Mouse (Mus musculus) intestine, embryonic 14.5 days (tissue): ENCODE results near the gene Fip1l1. TPM values are rescaled to one million over a fixed set of nuclear protein-coding genes. Genes with fewer than 3 reads are reported as not detected.

Experiments
- ATAC-seq: fragments of 200-750 bp; cut with Nextera tagmentation; replicated peaks from 2 replicates; pipeline ENCODE4 v1.8.0; 2017; ENCODE audit warnings: low read depth, moderate number of reproducible peaks, moderate TSS enrichment, moderate library complexity; ENCODE audit not compliant: low FRiP score, low TSS enrichment
- DNase-seq: peaks from one replicate; pipeline ENCODE4 v3.0.0-alpha.2; 2018; ENCODE audit warnings: low spot score
- H3K27ac ChIP-seq: fragments of 300-500 bp; sonication (generic); 2 replicates; pipeline ENCODE4 v1.5.1; 2014; ENCODE audit warnings: low read depth, mild to moderate bottlenecking, control low read depth
- H3K27me3 ChIP-seq: fragments of 300-500 bp; sonication (generic); replicated peaks from 2 replicates; pipeline ENCODE4 v1.6.1; 2014; ENCODE audit warnings: low read length, control low read depth; ENCODE audit not compliant: control insufficient read depth, insufficient read depth
- H3K36me3 ChIP-seq: fragments of 300-500 bp; sonication (generic); 2 replicates; pipeline ENCODE4 v1.6.1; 2014; ENCODE audit warnings: low read length, control low read depth; ENCODE audit not compliant: control insufficient read depth, insufficient read depth
- H3K4me1 ChIP-seq: fragments of 300-500 bp; sonication (generic); replicated peaks from 2 replicates; pipeline ENCODE4 v1.6.1; 2014; ENCODE audit warnings: low read length, control low read depth, mixed read lengths; ENCODE audit not compliant: control insufficient read depth, insufficient read depth
- H3K4me2 ChIP-seq: fragments of 300-500 bp; sonication (generic); 2 replicates; pipeline ENCODE4 v1.6.1; 2014; ENCODE audit warnings: low read length
- H3K4me3 ChIP-seq: fragments of 300-500 bp; sonication (generic); 2 replicates; pipeline ENCODE4 v1.5.1; 2014; ENCODE audit warnings: low read depth, low read length, control low read depth, mixed read lengths
- H3K9ac ChIP-seq: fragments of 300-500 bp; sonication (generic); 2 replicates; pipeline ENCODE4 v1.6.1; 2014; ENCODE audit warnings: mild to moderate bottlenecking, low read length
- H3K9me3 ChIP-seq: fragments of 300-500 bp; sonication (generic); 2 replicates; pipeline ENCODE4 v1.6.1; 2016; ENCODE audit warnings: low read length, control low read depth; ENCODE audit not compliant: control insufficient read depth
- WGBS: fragments of 180-500 bp; shearing (Covaris S2); extraction: QIAGEN DNeasy Blood & Tissue Kit; methylation state at CpG from one replicate; pipeline ENCODE4 v1.1.7; 2014; 5-methylcytosine and 5-hydroxymethylcytosine counted together
- polyA plus RNA-seq: library from polyadenylated mRNA; unstranded; fragments of >200 nt; fragmentation: Nextera tagmentation; extraction: Ambion mirVana; gene quantifications from 2 replicates; pipeline ENCODE4 v1.2.1, GENCODE M21; 2014

The Fip1l1 gene
- polyA plus RNA-seq: 76.1 and 84.1 TPM in 2 replicates

DNA sequence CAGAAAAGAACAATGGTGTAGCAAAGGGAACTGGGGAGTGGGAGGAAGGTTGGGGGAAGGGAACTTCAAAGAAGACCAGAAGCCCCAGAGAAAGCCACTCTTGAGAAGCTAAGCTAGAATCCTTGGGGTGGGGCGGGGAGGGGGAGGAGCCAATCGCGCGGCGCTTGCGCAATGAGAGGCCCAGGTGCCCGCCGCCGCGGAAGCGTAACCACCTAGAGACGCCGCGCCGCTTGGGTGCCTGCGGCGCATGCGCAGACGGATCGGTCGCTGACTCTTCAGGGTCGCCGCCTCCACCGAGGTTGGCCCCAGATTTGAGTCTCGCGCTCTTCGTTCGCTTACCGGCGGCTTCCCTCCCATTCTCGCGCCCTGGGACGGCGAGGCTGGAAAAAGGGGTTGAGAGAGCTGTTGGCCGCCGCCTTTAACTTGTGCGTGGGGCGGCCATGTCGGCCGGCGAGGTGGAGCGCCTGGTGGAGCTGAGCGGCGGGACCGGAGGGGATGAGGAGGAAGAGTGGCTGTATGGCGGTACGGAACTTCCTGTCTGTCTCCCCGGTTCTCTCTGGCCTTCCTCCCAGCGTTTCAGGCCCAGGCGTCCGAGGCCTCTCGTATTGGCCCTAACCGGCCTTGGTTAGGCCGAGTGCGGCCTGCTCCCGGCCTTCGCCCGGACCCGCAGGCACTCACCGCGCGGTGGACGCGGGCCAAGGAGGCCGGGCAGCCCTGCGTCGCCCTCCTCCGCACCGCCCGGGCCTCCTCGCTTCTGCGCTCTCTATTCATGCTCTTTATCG, at the start of gene Fip1l1:
TSS of gene Fip1l1 (plus strand) at position 210 of the 782 bp plus-strand sequence.
- H3K9ac ChIP-seq: peak within 1 kb of the TSS; percentile 88
- H3K4me3 ChIP-seq: peak within 1 kb of the TSS; percentile 78
- DNase-seq: peak; percentile 98
- peak; percentile 90 for ATAC-seq
- peaks cover 15% of the 10 kb centered on the region; the same call in 1 of the 2 replicates for H3K36me3 ChIP-seq
- peak within 1 kb of the TSS; percentile 64 for H3K4me2 ChIP-seq
- H3K9me3 ChIP-seq: no peaks in the 10 kb centered on the region
- peak within 1 kb of the TSS; percentile 93 for H3K27ac ChIP-seq
- whole genome bisulfite sequencing: under 1% methylated on average over 73 of the region's 73 CpGs
- no peaks in the 10 kb centered on the region for H3K27me3 ChIP-seq
- H3K4me1 ChIP-seq: peaks cover 10% of the 10 kb centered on the region; the same call in 1 of the 2 replicates

DNA sequence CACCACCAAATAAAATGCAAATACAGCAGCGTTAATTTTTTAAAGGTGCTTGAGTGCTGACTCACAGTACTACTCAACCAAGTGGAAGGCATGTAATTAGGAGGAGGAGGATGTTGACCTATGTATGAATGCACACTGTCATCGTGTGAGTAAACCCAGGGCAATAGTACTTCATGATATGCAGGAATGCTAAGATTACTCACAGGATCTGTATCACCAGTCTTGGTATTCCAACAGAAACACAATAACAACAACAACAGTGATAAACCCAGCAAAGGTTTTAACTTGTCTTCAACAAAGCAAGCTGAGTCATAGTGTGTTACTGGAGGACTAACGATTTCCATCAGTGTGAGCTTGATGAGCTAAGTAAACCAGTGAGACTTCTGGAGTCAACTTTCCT, 42.5 kb upstream of the Fip1l1 start:
- Histone ChIP-seq H3K27me3 (no peaks in the 10 kb centered on the region), H3K4me1 (no peaks in the 10 kb centered on the region), H3K9ac (no peak overlapping the region), H3K36me3 (no peaks in the 10 kb centered on the region), H3K9me3 (no peaks in the 10 kb centered on the region), H3K27ac (no peak overlapping the region), H3K4me3 (no peak overlapping the region), H3K4me2 (no peak overlapping the region)
- ATAC-seq (no peak), DNase-seq (no peak)
- WGBS: 88% methylated on average over 3 of the region's 3 CpGs

DNA sequence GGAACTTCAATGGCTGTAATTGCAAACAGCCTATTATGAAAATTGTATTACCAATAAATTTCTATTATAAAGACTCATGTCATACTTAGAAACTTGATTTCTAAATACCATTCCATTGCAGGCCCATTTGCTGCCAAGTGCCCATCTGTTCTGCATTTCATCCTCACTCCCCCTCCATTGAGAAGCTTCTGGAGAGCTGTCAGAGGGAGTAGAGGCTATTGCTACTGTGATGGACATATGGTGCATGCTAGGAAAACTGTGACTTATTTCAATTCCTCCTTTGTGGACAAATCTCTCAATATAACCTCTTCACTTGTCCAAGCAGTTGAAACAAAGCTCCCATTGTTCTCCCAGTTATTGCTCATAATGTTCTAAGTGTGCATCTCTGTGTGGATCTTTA, 23.6 kb upstream of the Fip1l1 start:
- ATAC-seq: no peak

DNA sequence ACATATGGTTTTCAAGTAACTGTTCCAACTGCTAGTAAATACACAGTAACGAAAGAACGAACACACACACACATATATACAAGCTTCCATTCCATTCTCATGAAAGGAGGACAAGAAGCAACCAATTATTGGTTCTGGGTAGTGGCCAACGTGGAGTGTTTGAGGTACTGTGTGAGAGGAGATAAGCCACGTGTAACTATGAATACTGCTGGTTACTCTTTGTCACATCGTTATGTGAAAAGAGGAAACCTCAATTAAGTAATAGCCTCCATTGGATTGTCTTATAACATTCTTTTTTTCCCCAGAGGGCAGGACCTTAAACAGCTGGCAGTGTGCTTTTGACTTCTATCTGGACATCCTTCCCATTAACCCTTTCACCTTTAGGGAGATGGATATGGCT, 8.2 kb upstream of the Fip1l1 start:
- DNase-seq: no peak
- Histone ChIP-seq H3K4me3 (no peak overlapping the region), H3K4me1 (peaks cover 12% of the 10 kb centered on the region; the same call in 1 of the 2 replicates), H3K36me3 (no peaks in the 10 kb centered on the region), H3K27ac (no peak overlapping the region), H3K9me3 (no peaks in the 10 kb centered on the region), H3K4me2 (no peak overlapping the region), H3K9ac (no peak overlapping the region), H3K27me3 (no peaks in the 10 kb centered on the region)
- ATAC-seq: no peak
- 80% methylated on average over 5 of the region's 5 CpGs for WGBS

More for the DNA sequence above, 23.6 kb upstream of the Fip1l1 start:
- DNase-seq: no peak
- no peak overlapping the region for H3K4me3 ChIP-seq
- no peaks in the 10 kb centered on the region for H3K4me1 ChIP-seq
- H3K27ac ChIP-seq: no peak overlapping the region
- no peak overlapping the region for H3K4me2 ChIP-seq
- H3K9ac ChIP-seq: no peak overlapping the region
- no peaks in the 10 kb centered on the region for H3K27me3 ChIP-seq
- H3K36me3 ChIP-seq: no peaks in the 10 kb centered on the region
- no peaks in the 10 kb centered on the region for H3K9me3 ChIP-seq

DNA sequence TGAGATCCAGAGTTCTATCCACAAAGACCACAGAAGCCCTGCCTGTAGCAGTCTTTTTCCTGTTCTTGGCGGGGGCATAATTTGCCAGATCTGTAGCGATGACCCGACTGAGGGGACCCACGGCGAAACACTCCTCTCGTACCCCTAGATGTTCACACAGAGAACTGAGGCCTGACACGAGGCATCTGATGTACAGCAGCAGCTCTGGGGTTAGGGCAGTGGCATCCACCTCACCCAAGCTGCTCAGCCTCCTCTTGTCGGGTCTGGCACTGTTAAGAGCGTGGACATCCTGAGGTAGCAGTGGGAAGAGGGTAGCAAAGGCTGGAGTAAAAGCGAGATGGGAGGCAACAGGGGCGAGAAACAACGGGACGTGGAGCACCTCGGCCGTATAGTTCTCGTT, 4.5 kb upstream of the Fip1l1 start:
- ATAC-seq: no peak
- H3K4me1 ChIP-seq: peaks cover 13% of the 10 kb centered on the region; the same call in 1 of the 2 replicates
- H3K4me2 ChIP-seq: peak overlapping the region; percentile 94
- H3K27me3 ChIP-seq: no peaks in the 10 kb centered on the region
- no peak overlapping the region for H3K27ac ChIP-seq
- H3K36me3 ChIP-seq: no peaks in the 10 kb centered on the region
- no peaks in the 10 kb centered on the region for H3K9me3 ChIP-seq
- peak overlapping the region; percentile 64 for H3K4me3 ChIP-seq
- WGBS: 17% methylated on average over 16 of the region's 16 CpGs
- H3K9ac ChIP-seq: peak overlapping the region; percentile 49
- no peak for DNase-seq

DNA sequence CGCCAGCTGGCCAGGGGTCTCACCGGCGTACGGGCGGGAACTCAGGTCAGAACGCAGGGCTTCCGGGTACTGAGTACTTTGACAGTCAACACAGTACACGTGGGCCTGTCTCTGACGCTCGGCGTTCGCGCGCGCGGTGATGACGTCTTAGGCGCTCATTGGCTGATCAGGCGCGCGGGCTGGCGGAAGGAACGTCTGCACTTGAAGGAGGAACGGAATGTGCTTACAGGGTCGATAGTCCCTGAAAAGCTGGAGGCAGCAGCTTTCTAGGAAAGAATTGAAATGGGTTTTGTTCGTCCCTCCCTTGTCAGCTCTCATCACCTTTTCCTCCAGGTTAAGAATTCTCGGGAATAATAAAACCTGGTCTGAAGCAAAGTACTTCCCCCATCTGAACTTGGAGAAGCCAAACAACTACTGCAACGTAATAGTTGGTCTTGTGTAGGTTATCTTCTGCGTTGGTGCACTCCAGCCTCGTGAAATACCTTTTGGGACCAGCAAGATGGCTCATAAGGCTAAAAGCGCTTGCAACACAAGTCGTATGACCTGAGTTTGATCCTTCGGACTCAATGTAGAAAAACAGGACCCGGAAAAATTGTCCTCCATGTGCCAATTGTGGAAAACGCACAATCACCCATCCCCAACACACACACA, 3.5 kb upstream of the Fip1l1 start, which contains the start of gene Scfd2:
TSS of gene Scfd2 (minus strand) at position 130 of the 651 bp plus-strand sequence.
- Histone ChIP-seq H3K4me3 (peak within 1 kb of the TSS; percentile 64), H3K27me3 (no peaks in the 10 kb centered on the region), H3K9me3 (no peaks in the 10 kb centered on the region), H3K4me1 (peaks cover 13% of the 10 kb centered on the region; the same call in 1 of the 2 replicates), H3K9ac (peak within 1 kb of the TSS; percentile 49), H3K36me3 (no peaks in the 10 kb centered on the region), H3K27ac (peak within 1 kb of the TSS; percentile 67), H3K4me2 (peak within 1 kb of the TSS; percentile 94)
- ATAC-seq: peak; percentile 90
- DNase-seq: peak; percentile 100
- 7% methylated on average over 35 of the region's 35 CpGs for WGBS

DNA sequence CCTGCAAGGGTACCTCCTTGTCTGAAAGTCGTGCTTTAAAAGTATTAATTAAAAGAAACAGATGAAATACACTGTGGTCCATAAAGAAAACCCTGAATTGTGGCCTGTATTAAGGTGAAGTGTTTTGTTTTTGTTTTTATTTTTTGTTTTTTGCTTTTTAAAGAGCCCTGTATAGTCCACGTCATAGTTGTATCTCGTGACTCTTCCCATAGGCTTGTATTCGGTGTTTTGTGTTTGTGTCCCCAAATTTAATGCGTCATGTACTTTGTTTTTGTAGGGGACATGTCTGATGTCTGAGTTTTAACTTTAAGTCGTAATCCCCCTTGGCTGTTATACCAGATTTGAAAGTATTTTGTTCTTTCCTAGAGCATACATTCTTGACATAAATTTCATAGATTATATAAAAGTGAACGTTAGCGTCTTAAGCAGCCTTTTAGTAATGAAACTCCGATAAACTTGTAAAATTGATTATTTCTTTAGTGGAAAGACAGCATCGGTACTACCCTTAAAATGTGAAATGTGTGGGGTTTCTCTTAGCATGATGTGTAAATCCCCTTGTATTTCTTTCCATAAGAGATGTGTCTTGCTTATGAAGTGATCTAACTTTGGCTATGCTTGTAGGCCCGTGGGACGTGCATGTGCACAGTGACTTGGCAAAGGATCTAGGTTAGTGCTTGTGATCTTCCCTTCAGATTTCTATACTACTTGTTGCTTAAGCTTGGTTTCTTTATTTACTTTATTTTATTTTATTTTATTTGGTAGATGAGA, 1.1 kb downstream of the Fip1l1 start:
- Histone ChIP-seq H3K9ac (peak overlapping the region; percentile 88), H3K4me1 (peaks cover 3% of the 10 kb centered on the region; the same call in 1 of the 2 replicates), H3K27ac (peak overlapping the region; percentile 93; the same call in 1 of the 2 replicates), H3K4me2 (peak overlapping the region; percentile 64), H3K4me3 (peak overlapping the region; percentile 78), H3K36me3 (peaks cover 25% of the 10 kb centered on the region), H3K9me3 (no peaks in the 10 kb centered on the region), H3K27me3 (no peaks in the 10 kb centered on the region)
- ATAC-seq: no peak
- 43% methylated on average over 12 of the region's 12 CpGs for whole genome bisulfite sequencing
- no peak for DNase-seq

DNA sequence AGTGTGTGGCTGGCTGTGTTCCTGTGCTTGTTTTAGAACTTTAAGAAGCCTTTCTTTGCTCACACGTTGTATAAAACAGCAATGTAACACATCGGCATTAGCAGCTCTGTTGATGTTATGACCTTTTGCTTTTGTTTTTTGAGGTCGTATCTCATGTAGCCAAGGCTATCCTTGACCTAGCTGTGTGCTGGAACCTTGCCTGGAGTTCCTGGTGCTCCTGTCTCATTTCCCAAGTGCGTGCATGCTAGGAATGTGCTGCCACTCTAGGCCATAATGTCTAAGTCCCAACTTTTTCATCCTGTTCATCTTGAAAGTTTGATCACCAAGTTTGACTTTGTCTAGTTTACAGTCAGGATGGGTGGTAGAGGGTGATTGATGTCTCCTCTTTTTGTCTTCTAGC, 10.4 kb downstream of the Fip1l1 start:
- Histone ChIP-seq H3K9ac (no peak overlapping the region), H3K27me3 (no peaks in the 10 kb centered on the region), H3K4me2 (no peak overlapping the region), H3K4me3 (no peak overlapping the region), H3K27ac (no peak overlapping the region), H3K36me3 (peaks cover 83% of the 10 kb centered on the region), H3K9me3 (no peaks in the 10 kb centered on the region), H3K4me1 (no peaks in the 10 kb centered on the region)
- ATAC-seq (no peak), DNase-seq (no peak)
- WGBS: 94% methylated on average over 4 of the region's 4 CpGs
